Mouse (Mus musculus): Measurements from ENCODE around the gene Fam20b.

GRCm38 (mm10) chr1:156716681-156717080 is 2.2 kb downstream of the Fam20b start:
- TF ChIP-seq POLR2A (IDR thresholded peaks at IDR 0.05; ENCODE audit: borderline replicate concordance, extremely low read depth, low read depth, low read length): no peak
- TF ChIP-seq CTCF (IDR thresholded peaks at IDR 0.05; ENCODE audit: insufficient read depth, low read length): no peak

All from lung, adult 2 months (tissue).